Mouse (Mus musculus) adrenal gland, adult 18-20 months (tissue): Measurements from ENCODE around the gene Aste1. TPM values are rescaled to one million over a fixed set of nuclear protein-coding genes. Genes with fewer than 3 reads are reported as not detected.

Experiments
- total RNA-seq, 2 experiments: library from RNA; stranded (reverse); gene quantifications; 1 replicate in 1 of 2; 2 replicates in 1 of 2; pipeline ENCODE4 v1.2.3; 2021

Gene Aste1
- total RNA-seq, 2 experiments from 2014 or later, result 11.4 to 13.8 TPM

Other genes with a start within 250 kb of the Aste1 start
- under 1 TPM; 0.17 to 0.32 TPM for gene Nek11, start 132 bp downstream of the Aste1 start, total RNA-seq
- 10 to 100 TPM; 88.5 to 89.7 TPM for gene Atp2c1, start 131.9 kb downstream of the Aste1 start, total RNA-seq
- gene Pik3r4, start 247.6 kb downstream of the Aste1 start, total RNA-seq, result 10 to 100 TPM; 26.6 to 32.0 TPM